Mouse (Mus musculus): Measurements from ENCODE around the gene Cplx3. TPM values are rescaled to one million over a fixed set of nuclear protein-coding genes. Genes with fewer than 3 reads are reported as not detected.

Cplx3 gene
- total RNA-seq, 2 experiments from 2014 or later, result 9.1 to 9.6 TPM

DNA sequence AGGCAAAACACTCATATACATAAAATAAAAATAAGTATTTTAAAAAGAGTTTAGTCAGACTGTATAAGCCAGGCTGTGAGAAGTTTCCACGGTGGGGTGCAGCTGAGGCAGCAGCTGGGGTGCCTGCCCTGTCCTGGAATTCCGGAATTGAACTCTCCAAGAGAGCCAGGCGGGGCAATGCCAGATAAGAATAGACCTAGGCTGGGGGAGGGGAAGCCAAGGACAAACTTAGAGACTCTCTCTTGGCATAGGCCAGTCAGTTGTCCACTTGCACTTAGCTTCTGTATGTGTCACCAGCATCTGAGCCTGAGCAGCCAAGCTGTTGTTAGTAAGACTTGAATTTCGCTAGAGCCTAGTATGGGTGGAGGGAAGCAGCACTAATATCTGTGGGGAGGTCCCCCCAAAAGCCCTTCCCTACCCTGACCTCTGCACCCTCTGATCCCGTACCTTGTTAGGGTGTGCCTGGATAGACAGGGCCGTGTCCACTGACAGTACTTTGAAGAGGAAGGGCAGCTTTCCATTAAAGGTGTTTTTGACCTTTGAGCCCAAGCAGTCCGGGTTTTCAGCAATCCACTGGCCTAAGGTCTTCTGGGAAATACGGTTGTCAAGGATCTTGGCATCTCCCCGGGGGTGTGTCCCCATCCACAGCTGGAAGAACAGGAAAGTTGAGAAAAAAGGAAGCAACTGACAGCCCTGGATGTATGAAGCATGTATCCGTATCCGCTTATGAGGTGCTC, 55.8 kb downstream of the Cplx3 start:
- intact Hi-C loops (cut with DNase I), result no loop called here
- H3K4me3 ChIP-seq, result no peak overlapping the region

More for the DNA sequence above, 55.8 kb downstream of the Cplx3 start:
- DNase-seq (ENCODE audit: extremely low spot score in 1 of 2, low spot score in 2 of 2), result no peak
- no peak for TF ChIP-seq CTCF (IDR thresholded peaks at IDR 0.05)
- H3K27ac ChIP-seq, result no peak overlapping the region

Other genes starting within 250 kb of the Cplx3 start
- 10 to 100 TPM; 16.3 to 16.8 TPM for gene Ppcdc, start 166.2 kb downstream of the Cplx3 start, total RNA-seq (2021)
- gene Scamp5, start 138.2 kb downstream of the Cplx3 start, total RNA-seq (2021), result 100 to 1,000 TPM; 379 TPM
- 10 to 100 TPM; 16.9 to 18.5 TPM for gene Rpp25, start 102.3 kb downstream of the Cplx3 start, total RNA-seq (2021)
- 100 to 1,000 TPM; 374 to 440 TPM for gene Cox5a, start 85.0 kb downstream of the Cplx3 start, total RNA-seq (2021)
- gene Fam219b, start 68.8 kb downstream of the Cplx3 start, total RNA-seq (2021), result 10 to 100 TPM; 18.1 to 21.6 TPM
- 10 to 100 TPM; 63.4 to 76.9 TPM for gene Mpi, start 53.5 kb downstream of the Cplx3 start, total RNA-seq (2021)
- gene Scamp2, start 45.3 kb downstream of the Cplx3 start, total RNA-seq (2021), result 10 to 100 TPM; 19.8 to 22.3 TPM
- gene Ulk3, start 16.8 kb downstream of the Cplx3 start, total RNA-seq (2021), result 10 to 100 TPM; 36.3 to 37.1 TPM
- not detected for gene Lman1l, start 14.5 kb upstream of the Cplx3 start, total RNA-seq (2021)
- 10 to 100 TPM; 32.9 to 39.6 TPM for gene Csk, start 47.4 kb upstream of the Cplx3 start, total RNA-seq (2021)
- gene Cyp1a2, start 77.4 kb upstream of the Cplx3 start, total RNA-seq (2021), result not detected
- gene Cyp1a1, start 81.6 kb upstream of the Cplx3 start, total RNA-seq (2021), result under 1 TPM; 0.16 TPM
- gene Edc3, start 102.3 kb upstream of the Cplx3 start, total RNA-seq (2021), result 10 to 100 TPM; 13.8 to 14.2 TPM
- gene Clk3, start 159.6 kb upstream of the Cplx3 start, total RNA-seq (2021), result 10 to 100 TPM; 86.8 to 96.3 TPM
- gene Arid3b, start 230.5 kb upstream of the Cplx3 start, total RNA-seq (2021), result 10 to 100 TPM; 10.9 to 14.8 TPM